Mouse (Mus musculus) thymus, adult 18-20 months (tissue): ENCODE results near the gene Mbnl2.
"Not testable (repeated sequence)": the region's sequence is repeated elsewhere in the genome, so short reads cannot be mapped to it uniquely, and the experiment has no call there.

Experiments used
- DNase-seq, 2 experiments: peaks; one replicate each; pipeline ENCODE4 v3.0.0; 2022; ENCODE audit warnings: mixed read lengths in 2 of 2

The Mbnl2 gene

DNA sequence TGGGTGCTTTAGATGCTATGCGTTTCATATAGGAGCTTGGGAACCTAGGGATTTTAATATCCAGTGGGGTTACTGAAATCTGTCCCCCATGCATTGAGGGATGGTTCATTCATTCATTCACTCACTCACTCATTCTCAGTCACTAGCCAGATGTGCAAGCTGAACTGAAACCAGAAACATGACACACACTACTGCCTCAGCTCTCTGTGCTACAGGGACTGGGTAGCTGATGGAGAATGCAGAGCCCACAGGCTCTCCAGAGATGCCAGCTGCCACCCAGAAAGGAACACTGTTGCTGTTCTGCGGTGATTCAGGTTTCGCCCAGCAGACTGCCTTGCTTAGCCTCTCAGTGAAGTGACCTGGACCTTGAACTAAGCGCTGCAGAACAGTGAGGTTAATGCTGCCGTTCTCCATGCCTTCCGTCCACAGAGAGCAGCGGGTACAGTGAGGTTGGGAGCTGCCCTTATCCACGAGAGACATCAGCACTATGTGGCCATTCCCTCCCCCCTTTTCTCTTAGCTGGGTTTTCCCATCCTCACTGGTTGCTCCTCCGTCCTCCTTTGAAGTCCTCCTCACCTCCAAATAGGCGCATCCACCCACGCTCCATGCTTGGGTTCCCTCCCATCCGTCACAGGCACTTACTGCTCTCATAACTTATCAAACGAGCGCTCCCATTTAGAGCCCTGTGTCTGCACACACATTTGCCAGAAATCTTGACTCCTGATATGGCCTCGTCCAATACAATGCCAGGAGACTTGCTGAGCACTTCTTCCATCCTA, 58.2 kb downstream of the Mbnl2 start:
- DNase-seq: no peak

DNA sequence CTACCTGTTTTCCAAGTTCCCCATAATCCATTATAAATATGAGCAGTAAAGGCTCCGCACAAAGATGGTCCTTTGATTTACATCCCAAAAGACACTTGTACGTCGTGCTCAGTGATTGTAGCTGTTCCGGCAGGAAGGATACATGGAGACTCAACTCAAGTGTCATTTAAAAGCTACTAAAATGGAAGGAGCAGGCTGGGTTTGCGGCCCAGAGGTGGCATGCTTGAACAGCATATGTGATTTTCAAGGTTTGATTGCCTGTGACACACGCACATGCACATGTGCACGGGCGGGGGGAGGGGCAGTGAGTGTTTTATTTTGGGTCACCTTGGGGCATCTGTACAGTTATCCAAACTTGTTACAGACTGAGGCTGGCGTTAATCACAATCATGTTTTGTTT, 59.9 kb downstream of the Mbnl2 start:
- no peak for DNase-seq

DNA sequence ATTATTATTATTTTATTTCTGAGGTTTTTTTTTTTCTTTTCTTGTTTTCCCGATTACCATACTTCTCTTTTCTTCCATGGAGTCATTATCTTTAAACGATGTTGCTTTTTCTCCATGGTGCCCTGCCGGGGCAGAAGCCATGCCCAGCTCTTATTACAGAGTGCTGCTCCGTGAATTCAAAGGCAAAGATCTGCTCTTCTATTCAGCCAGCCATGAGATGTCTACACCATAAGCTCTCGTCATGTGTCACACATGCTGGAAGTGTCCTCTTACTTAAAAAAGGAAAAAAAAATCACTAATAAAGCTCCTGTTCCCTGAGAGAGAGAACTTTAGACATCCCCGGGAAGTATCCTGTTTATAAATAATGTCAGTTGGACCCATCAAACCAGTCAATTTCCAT, 60.4 kb downstream of the Mbnl2 start:
- no peak for DNase-seq

DNA sequence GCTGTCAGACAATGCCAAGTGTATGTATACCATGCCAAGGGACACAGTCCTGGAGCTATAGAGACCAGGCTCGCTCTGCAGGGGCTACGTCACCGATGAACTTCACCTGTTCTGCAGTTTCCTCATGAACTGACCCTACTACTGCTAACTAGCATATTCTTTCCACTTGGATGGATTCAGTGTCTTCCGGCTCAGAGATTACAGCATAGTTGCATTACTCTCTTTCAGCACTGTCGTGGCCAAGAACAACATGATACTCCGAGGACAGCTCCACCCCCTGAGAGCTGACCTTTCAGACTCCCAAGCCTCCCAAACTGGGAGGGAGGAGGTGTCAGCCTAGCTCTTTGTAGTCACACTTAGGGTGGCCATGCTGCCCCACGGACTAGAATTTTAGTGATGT, 60.9 kb downstream of the Mbnl2 start:
- DNase-seq: no peak

DNA sequence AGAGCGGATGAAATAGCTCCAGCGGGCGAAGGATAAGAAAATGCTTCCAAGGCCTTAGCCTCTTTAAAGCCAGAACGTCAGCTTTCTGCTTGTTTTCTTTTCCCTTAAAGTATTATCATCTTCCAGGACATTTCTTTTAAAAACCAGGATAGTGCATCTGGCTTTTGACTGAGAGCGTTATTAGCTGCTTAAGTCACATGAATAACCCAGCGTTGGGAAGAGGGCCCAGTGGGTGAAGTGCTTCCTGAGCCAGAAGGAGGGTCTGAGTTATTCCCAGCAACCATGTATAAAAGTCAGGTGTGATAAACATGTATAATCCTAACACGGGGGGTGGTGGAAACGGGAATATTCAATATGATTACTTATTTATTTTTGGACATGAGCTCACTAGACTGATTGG, 61.4 kb downstream of the Mbnl2 start:
- DNase-seq: no peak

DNA sequence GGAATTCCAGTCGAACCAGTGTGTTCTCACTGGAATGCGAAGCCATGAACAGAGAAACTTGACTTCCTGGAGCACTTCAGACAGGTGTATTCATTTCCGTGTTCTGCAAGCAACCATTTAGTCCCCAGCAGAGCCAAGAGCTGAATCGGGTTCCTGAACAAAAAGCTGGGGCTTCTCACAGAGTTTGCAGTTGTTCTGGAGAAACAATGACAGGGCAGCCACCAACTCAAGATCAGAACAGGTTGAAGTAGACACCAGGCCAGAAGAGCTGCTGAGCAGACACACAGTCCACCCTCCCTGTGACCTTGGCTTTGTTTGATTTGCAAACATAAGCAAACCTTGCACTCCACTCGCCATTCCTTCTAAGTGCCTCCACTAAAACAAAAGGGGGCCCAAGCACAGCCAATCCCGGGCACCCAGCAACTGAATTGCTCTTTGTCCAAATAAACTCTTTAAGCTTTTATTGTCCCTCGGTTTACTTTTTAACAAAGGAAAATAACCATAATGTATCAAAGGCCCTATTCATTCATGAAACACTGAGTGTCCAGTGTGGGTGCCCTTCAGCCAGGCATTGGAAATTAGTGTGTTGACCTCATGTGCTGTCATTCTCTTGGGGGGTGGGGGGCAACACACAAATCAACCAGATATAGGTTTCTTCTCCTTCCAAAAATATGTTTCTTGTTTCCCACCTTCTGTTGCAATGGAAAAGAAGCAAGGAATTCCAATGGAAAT, 62.4 kb downstream of the Mbnl2 start:
- DNase-seq: no peak

DNA sequence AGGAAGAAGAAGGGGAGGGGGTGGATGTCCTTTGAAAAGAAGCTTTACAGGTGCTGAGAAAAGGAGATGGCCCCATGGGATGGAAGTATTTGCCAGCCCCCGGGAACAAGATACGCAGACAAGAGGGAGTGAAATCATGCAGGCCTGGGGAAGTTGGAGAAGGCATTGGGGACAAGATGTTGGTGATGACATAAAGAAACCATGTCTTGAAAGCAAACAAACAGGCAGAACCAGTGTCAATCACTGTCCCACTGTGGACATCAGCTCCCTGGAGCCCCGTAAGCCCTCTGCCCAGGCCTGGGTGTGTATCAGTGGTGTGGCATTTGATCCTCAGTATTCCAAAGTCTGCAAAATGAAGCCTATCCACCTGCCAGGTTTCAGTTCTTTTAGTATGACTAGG, 63.2 kb downstream of the Mbnl2 start:
- no peak for DNase-seq

DNA sequence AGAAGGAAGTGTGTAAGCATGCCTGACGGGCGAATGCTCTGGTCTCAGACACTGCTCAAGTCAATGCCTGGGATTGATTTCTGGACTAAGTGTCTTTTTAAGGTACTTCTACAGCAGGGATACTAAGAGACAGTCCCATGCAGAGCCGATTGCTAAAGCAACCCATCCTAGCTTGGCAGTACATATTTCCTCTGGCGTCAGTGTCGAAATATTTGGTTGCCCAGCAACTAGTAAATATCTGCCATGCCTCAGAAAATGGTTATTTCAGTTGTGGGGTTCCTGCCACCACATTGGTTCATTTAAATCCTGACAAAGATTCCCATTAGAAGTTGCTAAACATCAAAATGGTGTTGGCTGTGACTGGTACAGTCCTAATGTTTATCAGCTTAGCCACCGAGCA, 66.4 kb downstream of the Mbnl2 start:
- DNase-seq: no peak

DNA sequence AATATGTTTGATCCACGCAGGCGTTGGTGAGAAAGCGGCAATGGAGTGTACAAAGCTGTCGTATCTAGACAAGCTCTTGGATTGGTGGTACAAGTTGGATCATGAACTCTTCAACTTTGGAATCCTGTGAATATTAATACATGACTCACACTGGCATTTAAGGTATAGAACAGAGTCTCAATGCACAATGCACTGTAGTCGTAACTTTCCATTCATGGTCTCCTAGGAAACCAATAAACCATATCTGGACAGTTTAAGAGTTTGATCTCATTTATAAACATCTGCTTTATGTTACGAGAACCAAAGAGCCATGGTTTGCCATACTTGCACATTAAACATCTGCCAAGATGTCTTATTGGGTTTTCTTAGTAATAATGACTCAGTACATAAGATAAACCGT, 66.9 kb downstream of the Mbnl2 start:
- DNase-seq: no peak

DNA sequence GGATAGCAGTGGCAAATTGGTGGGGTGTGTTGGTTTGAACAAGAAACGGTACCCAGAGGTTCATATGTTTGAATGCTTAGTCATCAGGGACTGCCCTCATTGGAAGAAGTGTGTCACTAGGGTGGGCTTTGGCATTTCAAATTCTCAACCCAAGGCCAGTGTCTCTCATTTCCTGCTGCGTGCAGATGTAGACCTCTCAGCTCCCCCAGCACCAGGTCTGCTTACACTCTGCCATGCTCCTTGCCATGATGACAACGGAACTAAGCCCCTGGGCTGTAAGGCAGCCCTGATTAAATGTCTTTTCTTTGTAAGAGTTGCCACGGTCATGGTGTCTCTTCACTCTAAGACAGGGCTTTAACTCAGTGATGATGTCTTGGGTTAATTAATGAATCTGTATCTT, 69.2 kb downstream of the Mbnl2 start:
- no peak for DNase-seq

DNA sequence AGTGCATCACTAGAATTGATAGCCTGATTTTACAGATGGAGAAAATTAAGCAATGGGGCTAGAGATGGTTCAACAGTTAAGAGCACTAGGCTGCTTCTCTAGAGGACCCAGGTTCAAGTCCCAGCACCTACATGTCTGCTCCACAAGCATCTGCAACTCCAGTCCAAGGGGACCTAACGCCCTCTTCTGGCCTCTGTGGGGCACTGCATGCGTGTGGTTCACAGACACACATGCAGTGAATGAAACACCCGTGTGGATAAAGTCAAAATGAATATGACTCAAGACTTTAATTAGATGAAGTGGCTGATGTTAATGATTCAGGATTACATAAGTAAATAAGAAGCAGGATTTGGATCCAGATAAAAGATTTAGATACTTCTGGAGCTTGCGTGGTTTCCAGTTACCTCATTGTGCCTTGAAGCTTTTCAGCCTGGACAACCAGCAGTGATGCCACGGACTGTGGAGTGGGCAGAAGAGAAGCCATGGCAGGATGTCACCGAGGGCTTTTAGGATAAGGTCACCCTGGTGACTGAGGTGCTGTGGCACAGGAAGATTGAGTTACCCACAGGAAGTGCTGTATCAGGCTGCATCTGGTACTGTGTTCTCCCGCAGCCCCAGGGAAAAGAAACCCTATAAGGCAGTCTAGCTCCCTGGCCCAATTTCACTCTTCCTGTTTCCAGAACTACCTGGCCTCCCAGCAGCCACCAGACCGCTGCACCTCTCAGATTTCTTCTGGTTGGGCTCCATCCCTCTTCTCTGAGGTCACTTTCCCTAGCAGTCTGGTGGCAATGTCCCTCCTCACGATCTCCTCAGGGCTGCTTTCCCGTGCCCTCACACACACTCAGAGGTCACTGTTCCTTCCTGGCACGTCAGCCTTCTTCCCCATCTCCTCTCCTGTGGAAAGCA, 72.2 kb downstream of the Mbnl2 start:
- no peak for DNase-seq

DNA sequence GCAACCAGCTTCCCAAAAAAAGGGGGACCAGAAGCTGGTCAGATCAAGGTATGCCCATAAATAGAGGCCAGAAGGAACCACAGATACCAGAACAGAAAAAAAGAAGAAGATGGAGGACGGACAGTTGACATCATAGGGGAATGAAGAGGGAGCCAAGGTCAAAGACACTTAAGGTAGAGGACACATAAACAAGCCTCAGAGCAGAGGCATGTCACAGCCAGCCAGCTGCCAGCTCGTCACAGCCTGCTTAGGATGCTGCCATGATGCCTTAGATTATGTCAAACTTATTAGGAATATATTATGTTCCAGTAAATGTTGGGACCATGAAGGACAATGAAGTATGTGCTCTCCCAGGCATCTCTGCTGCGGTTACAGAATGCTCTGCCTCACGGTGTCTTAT, 73.9 kb downstream of the Mbnl2 start:
- no peak for DNase-seq

DNA sequence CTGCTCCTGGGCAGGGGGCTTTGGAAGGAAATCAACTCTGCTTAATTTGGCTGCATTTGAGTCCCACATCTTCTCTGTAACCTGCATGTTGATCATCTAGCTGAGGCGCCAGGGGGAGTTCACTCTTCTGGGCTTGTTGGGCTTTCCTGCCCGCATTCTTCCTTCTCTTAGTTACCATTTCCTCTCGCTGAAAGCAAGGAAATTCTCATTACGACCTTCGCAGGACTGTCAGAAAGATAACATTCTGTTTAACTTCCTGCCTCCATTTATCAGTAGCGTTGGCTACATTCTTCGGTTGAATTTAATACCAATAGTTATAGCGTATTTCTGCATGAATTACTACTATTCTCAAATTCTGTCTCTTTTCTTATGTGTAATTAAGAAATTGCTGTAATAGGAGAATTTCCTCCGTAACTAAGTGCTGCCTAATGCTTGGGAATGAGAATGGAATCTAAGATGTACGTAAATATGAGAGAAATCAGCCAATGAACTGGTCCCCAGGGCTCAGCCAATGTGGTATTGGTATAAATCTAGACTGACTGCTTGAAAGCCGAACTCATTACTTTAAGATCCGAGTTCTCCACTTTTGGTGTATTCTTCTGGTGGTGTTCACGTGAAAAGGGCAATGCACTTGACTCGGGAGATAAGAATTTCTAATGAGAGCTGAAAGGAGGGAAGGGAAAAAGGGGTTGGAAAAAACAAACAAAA, 76.8 kb downstream of the Mbnl2 start:
- DNase-seq: no peak

DNA sequence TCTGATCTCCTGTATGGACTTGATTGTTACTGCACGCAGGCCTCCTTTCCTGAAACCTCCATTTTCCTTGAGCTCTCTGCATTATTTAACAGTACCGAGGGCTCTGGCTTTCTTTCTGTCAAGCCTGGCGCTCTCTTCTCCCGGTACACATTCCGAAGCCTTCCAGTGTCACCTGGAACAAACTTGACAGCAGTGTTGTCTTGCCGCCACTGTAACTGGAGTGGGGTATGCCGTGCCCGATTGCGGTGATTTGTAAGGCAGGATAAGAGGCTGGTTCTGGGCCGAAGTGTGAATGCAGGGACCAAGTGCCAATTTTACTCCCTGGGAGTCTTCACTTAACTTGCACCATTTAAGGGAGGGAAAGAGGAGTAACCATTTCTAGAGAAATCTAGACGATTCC, 77.7 kb downstream of the Mbnl2 start:
- no peak for DNase-seq

DNA sequence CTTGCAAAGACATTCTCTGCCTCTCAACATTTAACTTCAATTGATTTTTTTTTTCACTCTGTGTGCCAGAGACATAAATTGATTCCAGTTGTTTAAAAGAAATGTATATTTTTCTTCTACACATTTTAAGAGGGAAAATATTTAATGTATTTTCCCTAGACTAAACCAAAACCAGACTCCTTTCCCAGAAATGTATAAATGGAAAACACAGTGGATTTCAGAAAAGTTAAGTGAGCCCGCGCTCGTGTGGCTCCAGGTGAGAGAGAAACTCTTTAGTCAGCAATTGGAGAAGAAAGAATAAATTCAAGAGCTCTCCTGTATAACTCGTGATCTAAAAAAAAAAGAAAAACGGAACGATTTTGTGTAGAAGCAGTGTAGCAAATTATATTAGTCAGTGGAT, 79.1 kb downstream of the Mbnl2 start:
- DNase-seq: no peak

DNA sequence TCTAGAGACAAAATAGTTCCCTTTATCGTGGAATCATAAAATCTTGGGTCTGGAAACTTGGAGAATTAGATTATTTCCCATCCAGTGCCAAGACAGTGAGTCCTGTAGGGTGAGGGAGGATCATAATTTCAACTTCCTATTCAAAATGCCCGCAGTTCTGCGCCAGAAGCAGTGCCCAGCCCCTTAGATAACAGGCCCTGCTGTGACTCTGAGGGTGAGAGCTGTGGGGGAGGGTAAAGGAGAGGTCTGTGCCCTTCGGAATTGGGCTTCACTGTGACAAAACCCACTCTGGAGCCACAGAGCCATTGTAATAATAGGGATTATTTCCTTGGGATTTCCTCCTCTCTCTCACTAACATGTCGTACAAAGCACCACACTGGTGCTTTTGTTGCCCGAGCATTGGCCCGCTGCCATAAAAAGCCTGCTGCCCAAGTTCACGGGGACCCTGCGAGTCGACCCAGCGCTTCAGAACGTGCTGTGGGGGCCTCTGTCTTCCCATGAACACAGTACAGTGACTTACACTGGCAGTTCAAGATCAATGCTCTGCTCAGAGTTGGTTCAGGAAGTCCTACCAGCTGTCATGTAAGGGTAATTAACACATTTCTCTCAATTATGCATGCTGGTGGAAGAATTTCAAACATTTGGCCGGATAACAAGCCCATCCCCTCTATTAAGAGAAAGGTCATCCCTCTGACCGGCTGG, 79.7 kb downstream of the Mbnl2 start:
- DNase-seq: no peak

DNA sequence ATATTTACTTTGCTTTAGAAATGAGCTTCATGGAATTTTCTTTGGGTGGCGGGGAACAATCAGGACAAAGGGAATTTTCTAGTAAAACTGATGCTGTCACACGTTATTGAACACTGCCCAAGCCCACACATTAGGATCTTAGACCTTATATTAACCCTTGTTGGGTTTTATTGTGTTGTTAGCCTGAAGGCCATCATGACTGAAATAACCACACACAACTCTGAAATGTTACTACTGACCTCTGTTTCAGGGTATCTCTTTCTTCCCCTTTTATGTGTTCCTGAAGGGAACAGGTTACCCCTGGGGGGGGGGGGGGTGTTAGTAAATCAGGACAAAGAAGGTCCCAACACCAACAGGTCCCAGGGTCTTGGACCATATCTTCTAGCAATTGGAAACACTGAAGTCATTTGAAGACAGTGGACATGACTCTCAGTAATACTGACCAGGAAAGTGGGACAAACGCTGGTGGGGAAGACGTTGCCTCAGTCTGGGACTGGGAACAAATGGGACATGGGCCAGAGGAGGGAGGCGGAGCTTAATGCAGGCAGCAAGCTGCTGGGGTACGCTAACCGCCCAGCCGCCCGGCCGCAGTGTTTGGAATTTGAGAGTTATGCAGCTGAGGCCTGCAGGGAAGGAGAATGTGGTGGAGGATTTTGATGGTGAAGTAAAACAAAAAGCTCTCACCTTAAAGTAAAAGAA, 80.4 kb downstream of the Mbnl2 start:
- DNase-seq: no peak

DNA sequence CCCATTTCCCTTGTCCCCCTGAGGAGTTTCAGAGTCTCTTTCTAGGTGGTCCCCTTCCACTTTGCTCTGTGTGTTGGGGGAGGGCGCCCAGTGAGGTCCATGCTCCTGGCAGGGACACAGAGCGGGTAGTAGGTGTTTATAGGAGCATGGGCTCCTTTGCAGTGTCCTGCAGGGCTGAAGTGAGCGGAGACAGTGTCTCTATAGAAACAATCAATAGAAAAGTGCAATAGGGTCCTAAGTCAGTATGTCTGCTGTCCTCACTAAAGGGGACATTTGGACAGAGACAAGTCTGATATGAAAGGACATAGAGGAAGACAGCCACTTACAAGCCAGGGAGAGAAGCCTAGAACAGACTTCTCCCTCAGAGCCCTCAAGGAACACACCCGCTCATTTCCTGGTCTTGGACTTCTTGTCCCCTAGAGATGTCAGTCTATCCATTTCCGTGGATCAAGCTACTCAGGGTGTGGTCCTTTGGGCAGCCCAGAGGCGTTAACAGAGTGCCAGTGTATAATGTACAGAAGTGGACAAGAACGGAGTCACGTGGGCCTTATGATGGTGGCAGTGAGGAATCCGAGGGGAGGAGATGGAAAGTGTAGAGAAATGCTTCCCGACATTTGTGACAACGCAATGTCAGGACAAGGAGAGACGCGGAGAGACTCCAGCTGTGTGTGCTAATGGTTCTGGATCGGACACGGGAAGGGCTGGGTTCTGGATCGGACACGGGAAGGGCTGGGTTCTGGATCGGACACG, 82.0 kb downstream of the Mbnl2 start:
- DNase-seq: no peak

DNA sequence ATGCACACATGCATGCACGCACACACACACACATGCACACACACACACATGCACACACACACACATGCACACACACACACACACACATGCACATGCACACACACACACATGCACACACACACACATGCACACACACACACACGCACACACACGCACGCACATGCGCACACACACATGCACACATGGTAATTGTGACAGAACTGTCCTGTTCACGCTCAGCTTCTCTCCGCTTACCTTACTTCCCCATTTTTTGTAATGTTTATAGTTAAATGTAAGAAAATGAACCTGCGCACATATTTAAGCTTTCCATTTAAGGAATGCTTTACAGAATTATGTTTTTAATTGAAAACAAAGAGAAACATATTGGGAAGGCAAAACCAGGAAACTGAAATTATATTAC, 84.1 kb downstream of the Mbnl2 start:
- not testable (repeated sequence) for DNase-seq

DNA sequence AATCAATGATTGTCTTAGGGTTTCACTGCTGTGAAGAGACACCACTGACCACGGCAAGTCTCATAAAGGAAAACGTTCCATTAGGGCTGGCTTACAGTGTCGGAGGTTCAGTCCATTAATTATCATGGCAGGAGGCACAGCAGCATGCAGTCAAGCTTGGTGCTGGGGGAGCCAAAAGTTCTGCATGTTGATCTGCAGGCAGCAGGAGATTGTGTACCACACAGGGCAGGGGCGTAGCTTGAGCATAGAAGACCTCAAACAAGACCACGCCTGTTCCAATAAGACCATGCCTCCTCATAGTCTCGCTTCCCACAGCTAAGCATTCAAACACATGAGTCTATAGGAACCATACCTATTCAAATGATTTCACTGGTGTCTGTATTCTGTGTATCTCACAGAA, 85.7 kb downstream of the Mbnl2 start:
- no peak for DNase-seq
